Mouse (Mus musculus) telencephalon, adult 2 months (tissue): ENCODE results near the gene Etnk2.
A peak's percentile ranks its signal among the peaks of the same experiment; 100 is the strongest.

Experiments
- DNase-seq: peaks from one replicate; pipeline ENCODE4 v3.0.0-alpha.2; 2011; ENCODE audit warnings: low read depth, low spot score

Etnk2 gene

GRCm38 (mm10) chr1:133382552-133383155 is 19.3 kb downstream of the Etnk2 start:
- DNase-seq, result no peak

DNA sequence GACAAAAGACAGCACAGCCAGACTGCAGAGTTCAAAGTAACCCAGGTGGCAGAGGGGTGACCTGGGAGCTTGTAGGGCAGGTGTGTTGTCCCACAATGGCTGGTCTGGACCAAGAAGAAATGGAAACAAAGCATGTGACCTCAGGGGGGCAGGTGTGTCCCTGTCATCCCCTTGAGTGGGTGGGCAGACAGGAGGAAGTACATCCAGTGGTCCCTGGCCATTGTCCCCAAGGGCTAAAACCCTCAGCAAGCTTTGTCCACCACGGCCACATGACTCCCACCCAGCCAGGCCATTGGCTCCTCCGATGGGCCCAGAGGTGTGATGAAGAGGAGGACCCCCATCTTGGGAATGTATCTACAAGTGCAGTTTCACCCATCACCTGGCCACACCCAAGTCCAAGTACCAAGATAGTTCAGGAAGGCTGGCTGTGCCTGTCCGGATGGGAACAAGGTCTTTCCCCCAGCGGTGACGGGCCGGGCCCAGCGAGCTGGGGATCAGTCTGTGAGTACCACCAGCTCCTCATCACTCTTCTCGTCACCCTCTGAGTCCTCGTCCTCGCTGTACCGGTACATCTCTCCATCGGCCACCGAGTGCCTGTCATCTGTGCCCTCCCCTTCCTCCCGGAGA is 19.9 kb downstream of the Etnk2 start:
- no peak for DNase-seq

GRCm38 (mm10) chr1:133385506-133385905 is 22.1 kb downstream of the Etnk2 start:
- DNase-seq, result no peak

DNA sequence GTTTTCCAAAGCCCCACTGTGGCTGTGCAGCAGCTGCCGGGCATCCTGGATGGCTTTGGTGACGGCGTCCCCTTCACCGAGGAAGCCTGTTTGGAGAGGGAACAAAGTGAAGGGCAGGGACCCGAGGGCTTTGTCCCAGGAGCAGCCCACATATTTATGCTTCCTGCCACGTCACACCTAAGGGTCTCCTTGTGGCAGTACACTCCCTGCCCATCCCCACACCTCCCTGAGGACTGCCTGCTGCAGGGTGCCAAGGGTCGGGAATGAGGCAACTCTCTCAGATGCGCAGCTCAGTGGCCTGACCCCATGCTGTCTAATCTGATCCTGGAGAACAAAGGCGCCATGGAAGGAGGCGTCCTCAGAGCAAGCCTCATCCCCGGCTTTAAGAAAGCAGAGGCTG is 22.8 kb downstream of the Etnk2 start:
- no peak for DNase-seq

DNA sequence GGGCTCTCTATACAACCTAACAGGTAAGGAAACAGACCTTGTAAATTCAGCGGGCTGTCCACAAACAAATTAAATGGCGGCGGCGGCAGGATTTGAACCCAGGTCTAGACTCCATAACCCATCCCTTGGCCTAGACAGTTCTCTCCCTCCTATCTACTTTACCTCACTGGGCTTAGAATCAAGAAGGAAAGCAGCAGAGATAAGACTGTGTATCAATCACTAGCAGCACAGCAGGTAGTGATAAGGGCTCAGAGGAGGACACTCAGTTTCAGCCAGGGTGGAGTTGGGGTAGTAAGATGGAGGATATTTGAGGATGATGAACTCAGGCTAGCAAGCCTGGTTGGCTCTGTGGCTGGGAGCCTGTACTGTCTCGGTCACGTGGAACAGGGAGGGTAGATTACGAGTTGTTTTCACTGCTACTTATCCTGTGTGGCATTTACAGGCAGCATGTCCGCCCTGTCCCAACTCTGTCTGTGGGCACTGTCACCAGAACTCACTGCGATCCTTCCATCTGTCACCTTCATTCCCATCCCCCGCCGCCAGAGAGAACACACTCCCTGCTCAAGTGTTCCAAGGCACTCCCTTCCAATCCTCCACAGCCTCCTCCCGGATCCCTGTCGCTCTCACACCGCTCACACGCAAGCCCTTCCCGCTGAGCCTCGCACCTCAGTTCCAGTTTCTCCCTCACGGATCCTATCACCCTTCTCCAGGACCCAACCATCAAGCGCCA is 24.3 kb downstream of the Etnk2 start:
- no peak for DNase-seq

DNA sequence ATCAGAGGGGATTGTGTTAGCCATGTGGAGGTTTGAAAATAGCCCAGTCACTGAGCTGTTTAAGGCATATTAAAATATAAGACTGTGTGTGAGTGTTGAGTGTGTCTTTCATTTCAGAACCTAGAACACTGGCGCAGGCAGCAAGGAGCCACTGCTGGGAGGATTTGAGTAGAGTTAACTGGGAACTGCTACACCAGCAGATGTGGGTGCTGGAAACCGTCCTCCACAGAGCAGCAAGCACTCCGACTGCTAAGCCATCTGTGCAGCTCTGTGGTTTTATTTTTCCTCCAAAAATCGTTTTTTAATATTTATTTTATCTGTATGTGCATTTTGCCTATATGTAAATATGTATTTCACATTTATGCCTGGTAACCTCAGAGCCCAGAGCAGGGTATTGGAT is 31.3 kb downstream of the Etnk2 start:
- peak; percentile 50 for DNase-seq

GRCm38 (mm10) chr1:133396693-133397092 is 33.3 kb downstream of the Etnk2 start:
- no peak for DNase-seq

- no peak for DNase-seq
These were observed 33.7 kb downstream of the Etnk2 start for GRCm38 (mm10) chr1:133397094-133397482.

DNA sequence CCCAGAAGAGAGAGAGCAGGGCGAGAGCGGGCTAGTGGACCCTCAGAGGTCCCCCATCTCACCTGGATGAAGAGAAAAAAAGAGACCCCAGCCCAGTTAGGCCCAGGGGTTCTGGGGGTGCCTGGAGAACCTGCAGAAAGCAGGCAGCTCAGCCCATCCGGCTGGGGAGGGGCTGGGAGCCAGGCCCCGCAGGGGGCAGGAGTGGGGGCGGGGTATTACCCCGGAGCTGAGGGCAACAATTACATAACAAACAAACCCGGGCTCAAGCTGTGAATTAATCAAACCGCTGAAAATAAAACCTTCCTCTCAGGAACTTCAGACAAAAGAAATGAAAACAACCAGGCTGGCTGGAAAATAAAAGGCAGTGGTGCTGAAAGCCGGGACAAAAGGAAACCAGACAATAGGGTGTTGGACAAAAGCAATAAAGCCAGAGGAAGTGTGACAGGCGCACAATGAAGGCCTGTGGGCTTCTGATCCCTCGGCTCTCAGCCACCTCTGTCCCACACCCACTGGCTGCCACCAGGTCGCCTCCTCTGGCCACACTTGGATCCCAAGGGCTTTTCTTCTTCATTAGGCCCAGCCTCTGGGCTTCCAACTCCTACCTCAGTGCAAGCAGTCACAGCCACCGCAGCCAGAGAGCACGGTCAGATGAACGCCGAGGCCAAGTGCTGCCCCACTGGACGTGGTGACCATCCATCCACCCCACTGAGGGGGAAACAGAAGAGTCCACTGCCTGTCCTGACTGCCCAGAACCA is 34.3 kb downstream of the Etnk2 start:
- DNase-seq, result no peak

- DNase-seq, result no peak
These were observed 36.8 kb downstream of the Etnk2 start for GRCm38 (mm10) chr1:133400014-133400725.

DNA sequence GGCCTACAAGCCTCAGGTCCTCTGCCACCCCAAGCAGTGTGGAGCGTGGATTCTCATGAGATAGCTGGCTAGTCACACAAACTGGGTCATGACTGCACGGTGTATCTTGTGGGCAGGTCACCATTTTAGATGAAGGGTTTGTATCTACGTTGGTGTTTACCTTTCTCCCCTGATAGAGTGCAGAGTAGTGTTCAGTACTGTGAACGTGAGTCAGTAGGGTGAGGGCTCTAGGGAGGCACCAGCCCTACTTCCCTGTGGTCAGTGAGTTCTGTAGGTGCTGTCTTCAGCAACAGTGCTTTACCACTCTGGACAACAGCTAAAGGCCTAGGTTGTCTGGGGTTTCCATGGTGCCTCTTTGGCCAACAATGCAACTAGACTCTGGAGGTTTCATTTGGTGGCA is 40.6 kb downstream of the Etnk2 start:
- DNase-seq, result no peak

- DNase-seq, result no peak
These were observed 43.2 kb downstream of the Etnk2 start for GRCm38 (mm10) chr1:133406614-133407013.

DNA sequence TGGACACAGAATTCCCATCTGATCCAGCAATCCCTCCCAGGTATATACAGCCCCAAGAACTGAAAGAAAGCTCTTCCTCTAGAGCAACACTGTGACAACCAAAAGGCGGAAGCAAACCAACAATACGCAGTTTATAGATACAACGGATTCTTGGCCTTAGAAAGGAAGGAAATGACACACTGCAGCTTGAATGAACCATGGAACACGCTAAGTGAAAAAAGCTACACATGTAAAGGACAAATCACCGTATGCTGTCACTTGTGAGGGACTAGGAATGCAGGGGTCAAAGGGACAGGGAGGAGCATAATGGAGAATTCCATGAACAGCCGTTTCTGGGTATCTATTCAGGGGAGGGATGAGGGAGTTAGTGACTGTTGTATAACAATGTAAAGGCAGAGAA is 44.1 kb downstream of the Etnk2 start:
- no peak for DNase-seq

DNA sequence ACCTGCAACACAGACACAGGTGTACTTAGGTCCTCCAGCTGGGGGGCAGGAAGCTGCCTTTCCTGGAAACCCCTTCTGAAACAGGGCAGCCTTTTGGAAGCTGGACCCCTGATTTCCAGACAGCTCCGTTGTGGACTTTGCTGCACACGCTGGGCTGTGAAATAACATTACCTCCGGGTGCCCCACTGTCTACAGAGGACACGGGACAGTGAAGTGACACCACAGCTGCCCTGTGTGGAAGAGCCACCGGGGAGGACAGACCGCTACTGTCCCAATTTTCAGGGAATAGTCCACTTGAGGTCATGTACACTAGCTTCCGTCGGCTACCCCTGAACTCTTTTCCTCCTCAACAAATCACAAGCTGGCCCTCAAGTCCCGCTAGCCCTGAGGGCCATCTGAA is 44.9 kb downstream of the Etnk2 start:
- no peak for DNase-seq

DNA sequence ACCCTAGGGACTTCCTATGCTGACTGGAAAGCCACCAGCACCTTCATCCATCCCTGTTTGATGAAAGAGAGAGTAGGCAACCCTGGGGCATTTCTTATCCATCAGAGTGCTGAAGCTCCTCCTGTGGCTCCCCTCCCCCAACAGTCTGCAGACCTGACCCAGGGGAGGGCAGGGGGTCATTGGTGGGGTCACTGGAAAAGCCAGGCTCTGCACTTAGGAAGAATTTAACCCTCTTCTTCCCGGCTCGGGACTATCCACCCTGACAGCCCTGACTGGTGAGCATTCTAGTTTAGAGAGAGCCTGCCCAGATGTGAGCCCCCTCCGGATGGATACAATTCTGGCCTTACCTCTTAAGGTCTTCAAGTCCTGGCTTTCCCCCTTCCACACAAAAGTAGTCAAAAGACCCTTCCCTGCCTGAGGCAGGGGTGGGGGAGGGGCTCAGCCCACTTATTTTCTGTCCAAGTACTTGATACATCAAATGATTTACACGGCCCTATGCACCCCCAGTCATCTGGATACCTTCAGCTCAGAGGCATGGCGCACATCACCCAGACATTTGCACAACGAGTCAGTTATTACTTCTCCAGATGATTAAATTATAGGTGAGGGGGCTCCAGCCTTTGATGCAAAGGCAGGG is 45.6 kb downstream of the Etnk2 start:
- no peak for DNase-seq

DNA sequence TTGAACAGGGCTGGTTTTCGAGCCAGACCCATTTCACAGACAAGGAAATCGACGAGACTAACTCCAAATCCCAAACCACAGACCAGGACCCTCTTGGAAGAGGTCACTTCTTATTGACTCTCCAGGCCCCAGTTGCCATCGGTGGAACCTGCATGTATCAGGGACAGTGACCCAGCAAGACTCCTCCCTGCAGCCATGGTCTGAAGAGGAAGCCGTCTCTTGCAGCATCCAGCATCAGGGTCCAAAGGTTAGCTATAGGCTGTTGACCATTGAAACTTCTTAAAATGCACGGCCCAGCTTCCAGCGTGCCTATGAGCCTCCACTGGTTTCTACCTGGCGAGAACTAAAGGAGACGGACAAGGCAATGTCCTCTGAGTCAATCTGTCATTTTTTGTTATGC is 46.4 kb downstream of the Etnk2 start:
- no peak for DNase-seq

- DNase-seq, result no peak
These were observed 48.3 kb downstream of the Etnk2 start for GRCm38 (mm10) chr1:133411506-133412147.

GRCm38 (mm10) chr1:133412941-133413340 is 49.6 kb downstream of the Etnk2 start:
- no peak for DNase-seq

DNA sequence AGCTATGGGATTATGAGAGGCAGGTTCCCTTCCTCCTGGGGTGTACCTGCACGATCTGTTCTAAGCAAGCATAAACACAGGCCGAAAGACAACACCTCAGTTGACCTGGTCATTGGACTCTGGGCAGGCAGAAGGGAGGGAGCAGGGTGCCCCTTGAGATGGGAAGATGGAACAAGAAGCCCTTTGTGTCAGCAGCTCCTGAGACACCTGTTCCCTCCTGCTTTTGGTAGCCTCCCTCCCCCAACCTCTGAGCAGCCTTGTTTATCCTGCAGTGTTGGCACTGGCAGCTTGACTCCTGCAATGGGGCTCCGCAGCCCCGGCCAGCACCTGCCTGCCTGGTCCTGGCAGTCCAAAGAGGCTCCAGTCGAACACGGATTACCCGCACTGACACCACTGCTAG is 51.7 kb downstream of the Etnk2 start:
- DNase-seq, result no peak

DNA sequence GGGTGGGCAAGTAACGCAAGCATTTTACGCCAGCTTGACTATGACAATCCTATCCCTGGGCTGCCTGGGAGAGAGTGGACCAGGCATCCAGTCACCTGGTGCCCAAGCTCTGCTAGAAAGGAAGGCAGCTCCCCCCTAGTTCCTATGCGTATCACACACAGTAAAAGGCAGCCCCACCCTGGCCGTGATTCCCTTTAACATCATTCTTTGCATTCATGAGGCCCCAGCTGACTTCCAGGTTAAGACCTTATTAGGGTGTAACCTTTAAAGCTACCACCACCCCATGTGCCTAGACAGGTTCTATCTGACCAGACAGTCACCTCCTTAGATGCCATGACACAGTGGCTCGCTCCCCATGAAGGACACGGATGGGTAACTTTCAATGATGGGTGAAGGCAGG is 52.1 kb downstream of the Etnk2 start:
- no peak for DNase-seq

DNA sequence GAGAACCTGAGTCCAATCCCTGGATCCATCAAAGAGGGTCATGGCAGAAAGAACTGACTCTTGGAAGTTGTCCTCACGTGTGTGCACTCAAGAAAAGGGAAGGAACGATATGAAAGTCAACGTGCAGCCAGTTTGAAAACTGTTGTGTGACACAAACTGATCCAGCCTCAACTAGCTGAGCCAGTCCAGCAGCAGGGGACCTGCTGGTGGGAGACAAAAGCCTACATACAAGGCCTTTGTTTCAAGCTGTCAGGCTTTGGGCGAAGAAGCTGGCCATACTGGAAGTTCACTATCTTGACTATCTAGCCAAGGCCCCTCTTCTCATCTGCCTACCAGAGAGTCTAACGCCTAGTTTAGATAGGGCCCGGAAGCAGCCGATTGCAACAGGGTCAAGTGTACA is 53.1 kb downstream of the Etnk2 start:
- no peak for DNase-seq
